Mouse (Mus musculus) adrenal gland, adult (tissue): Measurements from ENCODE around the gene Rrad.

Experiments used
- DNase-seq, 2 experiments: peaks; one replicate each; pipeline ENCODE4 v3.0.0; 2022 to 2023; ENCODE audit warnings: low spot score in 1 of 2; ENCODE audit not compliant: inconsistent age in 2 of 2

Rrad gene

DNA sequence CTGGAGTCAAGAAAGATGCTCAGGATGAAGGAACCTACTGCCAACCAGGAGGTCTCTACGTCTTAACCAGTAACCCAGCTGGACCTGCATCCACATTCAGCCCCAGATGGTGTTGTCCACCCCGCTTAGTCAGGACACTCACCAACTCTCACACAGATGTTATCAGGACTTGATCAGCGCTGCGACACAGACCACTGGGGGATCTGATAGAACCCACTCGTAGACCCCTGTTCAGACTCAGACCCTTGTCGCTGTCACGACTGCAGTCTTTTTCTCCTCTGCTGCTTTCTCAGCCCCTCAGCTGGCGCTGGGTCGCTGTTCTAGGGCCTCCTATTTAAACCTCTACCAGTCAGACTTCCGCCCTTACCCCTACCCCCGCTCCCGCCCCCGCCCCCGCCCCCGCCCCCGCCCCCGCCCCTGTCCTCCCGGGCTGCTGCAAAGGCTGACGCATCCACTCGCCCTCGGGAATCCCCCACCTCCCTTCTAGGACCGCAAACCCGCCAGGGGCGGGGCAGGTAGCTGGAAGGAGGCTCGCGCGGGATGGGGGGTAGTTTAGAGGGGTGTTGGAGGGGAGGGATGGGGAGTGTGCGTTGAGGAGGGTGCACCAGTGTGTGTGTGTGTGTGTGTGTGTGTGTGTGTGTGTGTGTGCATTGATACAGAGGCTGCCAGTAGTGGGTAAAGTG, at the start of gene Rrad:
TSS of gene Rrad (minus strand) at position 347 of the 683 bp plus-strand sequence.
- peak; percentile 76 to 77 for DNase-seq

DNA sequence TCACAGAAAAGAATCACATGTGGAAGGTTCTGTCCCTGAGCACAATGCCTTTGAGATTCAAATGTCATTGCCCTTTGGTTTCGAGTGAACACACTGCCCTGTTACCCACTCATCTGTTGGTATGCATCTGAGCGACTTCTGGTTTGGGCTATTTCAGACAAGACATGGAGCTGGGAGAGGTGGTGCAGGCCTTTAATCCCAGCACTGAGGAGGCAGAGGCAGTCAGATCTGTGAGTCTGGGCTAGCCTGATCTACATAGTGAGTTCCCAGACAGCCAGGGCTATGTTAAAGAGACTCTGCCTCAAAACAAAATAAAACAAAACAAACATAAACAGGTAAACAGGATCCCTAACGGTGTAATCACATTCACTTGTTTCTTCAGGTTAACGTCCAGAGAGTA, 24.5 kb upstream of the Rrad start:
- no peak for DNase-seq

DNA sequence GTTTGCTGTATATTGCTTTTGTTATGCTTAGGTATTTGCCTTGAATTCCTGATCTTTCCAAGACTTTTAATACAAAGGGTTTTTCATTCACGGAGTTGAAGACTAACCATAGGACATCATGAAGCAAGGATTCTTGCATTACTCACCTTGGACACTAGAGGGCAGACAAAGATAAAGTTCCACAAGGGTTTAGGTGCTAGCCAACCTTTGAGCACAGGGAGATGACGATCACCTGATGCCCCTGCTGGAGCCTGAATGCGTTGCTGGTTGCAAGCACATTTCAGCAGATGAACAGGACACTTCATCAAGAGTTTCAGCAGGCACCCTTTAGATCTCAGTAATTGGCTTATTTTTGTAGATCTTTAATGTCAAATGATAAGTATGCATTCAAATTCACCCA, 23.9 kb upstream of the Rrad start:
- peak; percentile 55 to 92 for DNase-seq

DNA sequence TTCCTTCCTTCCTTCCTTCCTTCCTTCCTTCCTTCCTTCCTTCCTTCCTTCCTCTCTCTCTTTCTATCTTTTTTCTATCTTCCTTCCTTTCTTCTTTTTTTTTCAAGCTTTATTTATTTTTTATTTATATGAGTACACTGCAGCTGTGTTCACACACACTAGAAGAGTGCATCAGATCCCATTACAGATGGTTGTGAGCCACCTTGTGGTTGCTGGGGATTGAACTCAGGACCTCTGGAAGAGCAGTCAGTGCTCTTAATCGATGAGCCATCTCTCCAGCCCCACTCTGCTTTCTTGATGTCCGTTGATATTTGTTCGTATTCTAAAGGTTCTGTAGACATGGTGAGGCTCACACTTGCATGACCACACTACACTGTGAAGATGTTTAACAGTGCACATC, 13.1 kb upstream of the Rrad start:
- DNase-seq = peak in 1 of 2 experiments; percentile 17

DNA sequence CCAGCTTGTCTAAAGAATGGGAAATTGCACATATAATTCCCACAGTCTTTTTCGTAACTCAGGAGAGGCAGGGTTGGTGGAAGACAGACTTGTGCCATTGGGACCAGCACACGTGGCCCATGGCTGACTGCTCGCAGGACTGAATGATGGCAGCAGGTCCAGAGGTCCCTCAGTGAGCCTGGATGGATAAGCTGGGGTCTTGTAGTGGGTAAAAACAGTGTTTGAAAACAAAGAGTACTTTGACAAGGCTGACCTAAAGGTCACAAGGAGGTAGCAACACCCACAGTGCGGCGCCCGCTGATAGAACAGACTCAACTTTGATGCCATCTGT, 11.2 kb upstream of the Rrad start:
- DNase-seq = no peak

DNA sequence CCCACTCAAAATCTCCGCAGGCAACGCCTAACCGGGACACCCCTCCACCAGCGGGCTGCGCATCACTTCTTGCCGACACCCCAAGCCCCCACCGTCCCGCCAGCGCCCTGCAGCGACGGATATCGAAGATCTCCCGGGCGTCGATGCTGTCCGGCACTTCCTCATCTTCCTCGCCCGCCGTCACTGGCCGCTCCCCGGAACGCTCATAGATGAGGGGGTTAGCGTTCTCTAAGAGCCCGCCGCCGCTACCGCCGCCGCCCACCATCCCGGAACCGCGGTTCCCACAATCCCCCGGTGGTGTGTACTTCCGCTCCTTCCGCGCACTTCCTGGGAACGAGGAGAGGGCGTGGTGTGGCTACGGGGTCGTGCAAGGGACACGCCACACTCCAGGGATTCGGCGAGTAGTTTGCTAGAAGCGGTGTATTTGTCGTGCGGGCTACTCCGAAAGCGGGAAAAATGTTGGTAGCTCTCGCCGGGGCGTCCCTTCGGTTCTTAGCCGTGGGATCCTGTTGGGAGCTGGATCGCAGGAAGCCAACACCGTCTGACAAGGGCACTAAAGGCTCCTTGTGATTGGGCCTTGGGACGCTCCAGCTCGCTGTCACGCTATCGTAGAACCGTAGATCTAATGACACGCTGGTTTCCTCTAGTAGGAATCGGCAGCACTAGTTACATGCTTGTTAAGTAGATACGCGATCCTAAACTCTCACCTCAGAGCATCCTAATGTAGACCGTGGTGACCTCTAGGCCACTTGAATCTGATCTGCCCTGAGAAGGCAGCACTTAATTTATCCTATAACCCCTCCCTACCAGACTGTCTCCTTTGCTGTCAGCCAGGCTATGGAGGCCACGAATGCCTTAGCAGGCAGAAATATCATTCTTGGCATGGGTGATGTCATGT, 10.5 kb upstream of the Rrad start, which contains the start of gene Ciao2b:
TSS of gene Ciao2b (minus strand) at position 540 of the 898 bp plus-strand sequence.
- DNase-seq = peak; percentile 92 to 97

DNA sequence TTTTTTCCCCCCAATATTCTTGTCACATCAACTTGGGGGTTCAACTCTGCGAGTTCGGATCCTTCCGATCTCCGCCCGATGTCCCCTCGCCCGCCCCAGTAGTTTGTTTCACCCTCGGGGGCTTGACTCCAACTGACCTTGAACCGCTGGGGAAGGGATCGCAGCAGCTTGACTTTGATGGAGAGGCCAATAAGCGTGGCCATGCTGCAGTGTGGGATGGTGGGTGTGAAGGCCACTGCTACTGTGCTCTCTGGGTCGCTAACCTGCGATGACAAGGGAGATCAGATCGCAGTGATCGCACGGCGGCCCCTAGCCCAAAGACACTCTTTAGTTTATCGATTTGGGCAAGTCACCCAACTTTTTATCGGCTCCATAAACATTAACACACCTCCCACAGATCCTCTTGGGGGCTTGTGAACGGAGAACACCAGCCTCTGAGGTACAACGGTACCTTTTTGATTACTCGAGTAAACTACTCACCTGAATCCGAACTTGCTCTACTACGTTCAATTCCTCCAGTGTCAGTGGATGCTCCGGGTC, 9.8 kb upstream of the Rrad start:
- peak in 1 of 2 experiments; percentile 33 for DNase-seq

DNA sequence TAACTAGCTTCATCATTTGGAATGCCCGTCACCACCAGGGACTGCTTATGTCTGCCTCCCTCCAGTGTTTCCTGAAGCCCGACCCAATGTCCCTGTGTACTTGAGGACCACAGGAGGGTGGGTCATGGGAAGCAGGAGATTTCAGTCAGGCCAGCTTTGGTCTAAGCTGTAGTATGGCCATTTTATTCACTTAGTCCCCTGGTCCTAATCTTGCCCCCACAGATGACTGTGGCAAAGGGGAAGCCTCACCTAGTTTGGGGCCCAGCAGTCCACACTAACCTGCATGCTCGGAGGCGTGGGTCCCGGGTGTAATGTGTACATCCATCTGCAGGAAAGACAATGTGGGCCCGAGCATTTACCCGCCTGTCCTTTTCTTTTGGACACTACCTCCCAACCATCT, 9.1 kb upstream of the Rrad start:
- peak in 1 of 2 experiments; percentile 16 for DNase-seq

DNA sequence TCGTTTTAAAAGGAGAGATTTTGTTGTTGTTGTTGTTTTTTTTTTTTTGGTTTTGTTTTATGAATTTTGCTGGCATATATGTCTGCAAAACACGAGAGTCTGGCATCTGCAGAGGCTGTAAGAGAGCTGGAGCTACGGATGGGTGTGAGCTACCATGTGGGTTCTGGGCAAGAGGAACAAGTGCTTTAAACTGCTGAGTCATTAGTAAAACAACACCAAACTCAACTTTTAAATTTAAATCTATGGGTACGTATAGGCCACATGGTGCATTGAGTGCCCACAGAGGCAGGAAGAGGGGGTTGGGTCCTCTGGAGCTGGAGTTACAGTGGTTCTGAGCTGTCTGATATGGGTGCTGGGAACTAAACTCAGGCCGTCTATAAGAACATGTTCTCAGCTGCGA, 6.9 kb upstream of the Rrad start:
- DNase-seq = no peak

DNA sequence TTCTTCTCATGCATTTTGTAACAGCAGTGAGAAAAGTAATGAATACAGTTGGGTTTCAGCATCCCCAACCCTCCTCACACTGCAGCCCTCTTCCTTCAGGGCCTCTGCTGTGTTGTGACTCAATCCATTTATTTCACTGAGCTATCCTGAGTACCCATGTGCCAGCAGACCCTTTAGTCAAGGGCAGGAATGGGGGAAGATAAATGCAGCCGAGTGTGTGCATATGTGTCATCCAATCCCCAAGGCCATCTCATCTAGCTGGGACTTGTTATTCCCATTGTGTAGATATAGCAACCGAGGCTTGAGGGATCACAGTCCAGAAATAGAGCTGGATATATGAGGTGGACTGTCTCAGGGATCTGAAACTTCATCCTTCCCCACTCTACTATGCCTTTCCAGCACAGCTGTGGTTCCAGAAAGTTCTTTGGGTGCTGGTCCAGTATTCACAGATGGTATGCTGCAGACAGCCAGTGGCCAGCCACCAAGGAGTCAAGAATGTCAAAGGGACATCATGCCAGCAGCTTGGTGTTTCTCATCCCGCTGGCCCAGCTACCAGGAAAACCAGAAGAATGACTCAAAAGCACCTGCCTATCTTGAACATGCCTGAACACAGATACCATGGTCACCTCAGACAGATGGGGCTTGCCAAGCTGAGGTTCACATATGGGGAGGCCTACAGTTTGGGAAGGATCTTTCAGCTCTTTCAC, 4.0 kb upstream of the Rrad start:
- DNase-seq = peak; percentile 56 to 58

DNA sequence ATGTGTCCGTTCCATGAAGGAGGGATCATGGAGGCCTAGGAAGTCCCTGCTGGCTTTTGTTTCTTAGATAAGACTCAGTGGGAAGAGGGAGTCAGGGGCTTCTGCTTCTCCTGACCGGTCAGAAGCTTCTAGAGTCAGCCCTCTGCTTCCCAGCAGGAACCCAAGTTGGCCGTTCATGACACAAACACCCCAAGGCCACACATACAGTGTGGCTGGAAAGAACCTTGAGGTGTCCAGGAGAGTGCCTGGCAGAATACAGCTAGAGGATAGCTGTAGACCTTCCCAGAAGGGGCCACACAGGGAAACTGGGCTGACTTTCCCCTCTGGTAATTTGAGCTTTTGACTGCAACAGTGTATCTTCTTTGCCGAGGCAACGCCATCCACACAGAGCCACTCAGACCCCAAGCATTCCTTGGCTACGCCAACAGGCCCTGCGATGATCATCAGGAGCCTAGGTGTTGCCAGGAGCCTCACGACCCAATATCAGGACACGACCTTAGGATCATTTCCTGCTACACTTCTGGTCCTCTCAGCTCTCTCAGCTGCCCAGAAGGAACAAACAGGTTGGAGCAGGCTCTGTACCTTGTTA, 2.1 kb upstream of the Rrad start:
- DNase-seq = peak; percentile 54 to 78

DNA sequence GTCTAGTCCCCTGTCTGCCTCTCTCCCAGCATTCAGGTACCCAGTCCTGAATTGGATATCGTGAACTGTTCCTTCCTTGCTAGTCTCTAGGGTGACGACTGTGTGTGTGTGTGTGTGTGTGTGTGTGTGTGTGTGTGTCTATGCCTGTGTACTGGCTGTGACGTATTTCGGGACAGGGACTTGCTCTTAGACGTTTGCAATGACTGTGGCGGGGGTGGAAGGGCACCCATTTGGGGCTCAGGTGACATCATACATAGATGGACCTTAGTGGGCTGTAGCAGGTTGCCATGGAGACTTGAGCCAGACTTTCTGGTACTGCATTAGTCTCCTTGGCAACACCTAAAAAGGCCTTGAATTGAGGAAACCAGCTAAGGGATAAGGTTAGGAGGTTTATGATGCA, 1.4 kb upstream of the Rrad start:
- DNase-seq = no peak

DNA sequence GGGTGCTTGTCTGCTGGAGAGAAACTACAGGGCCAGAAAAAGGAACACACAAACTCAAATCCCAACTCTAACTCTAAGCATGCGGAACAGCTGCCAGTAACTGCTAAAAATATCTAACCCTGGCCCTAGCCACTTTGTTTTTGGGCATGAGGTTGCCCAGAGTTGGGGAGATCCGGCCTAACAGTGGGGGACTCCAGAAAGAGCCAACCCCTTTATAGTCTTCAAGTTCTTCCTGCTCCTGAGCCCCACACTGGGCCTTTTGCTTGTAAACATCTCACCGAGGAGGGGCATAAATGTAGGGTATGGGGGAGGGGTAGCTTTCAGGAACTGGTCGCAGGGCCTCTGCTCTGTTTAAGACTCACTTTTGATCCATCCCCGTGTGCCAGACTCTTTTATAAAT, 848 bp upstream of the Rrad start:
- DNase-seq = peak in 1 of 2 experiments; percentile 45

DNA sequence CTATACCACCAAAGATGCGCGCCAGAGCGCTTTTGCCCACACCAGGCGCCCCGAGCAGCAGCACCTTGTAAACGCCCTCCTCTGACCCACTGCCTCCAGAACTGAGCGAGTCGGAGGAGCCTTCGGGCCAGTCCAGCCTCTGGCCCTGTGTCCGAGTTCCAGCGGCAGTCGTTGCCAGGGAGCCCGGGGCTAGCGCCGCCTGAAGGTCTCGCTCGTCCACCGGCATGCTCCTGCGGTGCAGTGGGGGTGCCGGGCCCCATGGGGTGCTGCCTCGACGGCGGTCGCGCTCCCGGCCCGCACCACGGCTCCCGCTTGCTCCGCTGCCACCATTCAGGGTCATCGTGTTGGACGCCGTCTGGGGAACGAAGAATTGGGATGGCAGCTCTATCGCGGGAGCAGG, 553 bp downstream of the Rrad start:
- DNase-seq = peak in 1 of 2 experiments; percentile 45

DNA sequence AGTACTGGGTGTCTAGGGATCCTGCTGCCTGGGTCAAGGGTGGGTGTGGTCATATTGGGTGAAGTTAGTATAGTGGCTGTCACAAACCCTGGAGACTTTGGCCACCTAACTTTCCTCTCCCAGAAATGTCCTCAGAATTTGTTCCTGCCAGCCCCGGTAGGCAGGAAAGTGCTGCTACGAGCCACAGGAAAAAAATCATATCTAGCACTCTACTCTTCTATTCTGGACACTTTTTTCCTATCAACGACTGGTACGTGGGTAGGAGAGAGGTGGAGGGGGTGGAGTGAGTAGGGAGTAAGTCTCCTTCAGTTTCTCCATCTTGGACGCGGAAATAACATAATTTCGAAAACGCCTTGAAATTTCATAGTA, 1.0 kb downstream of the Rrad start:
- no peak for DNase-seq

DNA sequence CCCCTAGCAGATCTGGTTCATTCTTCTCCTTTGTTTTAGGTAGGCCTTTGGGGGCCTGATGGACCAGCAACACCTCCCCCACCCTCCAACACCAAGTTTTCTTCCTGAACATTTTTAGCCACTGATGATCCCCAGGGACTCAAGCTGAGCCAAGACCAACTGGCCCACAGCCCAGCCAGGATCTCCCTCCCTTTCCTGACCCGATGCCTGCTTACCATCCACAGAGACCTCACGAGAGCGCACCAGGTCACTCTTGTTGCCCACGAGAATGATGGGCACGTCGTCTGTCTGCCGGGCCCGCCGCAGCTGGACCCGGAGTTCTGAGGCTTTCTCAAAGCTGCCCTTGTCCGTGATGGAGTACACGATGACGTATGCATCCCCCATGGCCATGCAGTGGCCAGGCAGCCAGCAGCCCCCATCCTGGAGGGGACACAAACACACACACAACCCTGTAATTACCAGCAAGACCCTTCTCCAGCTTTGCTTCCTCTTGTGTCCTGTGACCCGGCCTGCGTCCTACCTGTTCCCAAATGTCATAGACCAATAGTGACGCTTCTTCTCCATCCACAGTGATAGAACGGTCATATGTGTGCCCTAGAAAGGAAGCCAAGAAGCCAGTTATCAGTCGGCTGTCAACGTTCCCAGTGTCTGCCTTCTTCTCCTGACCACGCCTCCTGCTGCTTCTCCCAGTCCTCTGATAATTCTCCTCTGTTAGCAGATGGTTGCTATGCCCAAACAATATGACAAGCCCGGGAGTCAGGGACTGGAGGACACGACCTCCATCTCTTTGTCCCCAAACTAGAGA, 1.6 kb downstream of the Rrad start:
- peak; percentile 52 to 80 for DNase-seq

DNA sequence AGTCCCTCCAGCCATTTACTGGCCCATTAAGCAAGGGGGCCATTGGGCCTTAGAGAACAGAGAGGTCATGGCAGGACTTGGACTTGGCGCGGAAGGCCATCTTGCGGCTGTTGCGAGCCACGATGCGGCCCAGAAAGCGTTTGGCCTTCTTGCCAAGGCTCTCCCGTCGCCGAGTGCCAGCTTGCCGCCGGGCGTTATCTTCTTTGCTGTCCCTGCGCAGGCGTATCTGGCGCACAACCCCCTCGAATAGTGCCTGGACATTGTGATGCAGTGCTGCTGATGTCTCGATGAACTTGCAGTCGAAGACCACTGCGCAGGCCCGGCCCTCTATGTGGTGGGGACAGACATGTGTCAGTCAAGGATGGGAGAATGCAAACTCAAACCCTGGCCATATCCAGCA, 2.7 kb downstream of the Rrad start:
- DNase-seq = no peak

DNA sequence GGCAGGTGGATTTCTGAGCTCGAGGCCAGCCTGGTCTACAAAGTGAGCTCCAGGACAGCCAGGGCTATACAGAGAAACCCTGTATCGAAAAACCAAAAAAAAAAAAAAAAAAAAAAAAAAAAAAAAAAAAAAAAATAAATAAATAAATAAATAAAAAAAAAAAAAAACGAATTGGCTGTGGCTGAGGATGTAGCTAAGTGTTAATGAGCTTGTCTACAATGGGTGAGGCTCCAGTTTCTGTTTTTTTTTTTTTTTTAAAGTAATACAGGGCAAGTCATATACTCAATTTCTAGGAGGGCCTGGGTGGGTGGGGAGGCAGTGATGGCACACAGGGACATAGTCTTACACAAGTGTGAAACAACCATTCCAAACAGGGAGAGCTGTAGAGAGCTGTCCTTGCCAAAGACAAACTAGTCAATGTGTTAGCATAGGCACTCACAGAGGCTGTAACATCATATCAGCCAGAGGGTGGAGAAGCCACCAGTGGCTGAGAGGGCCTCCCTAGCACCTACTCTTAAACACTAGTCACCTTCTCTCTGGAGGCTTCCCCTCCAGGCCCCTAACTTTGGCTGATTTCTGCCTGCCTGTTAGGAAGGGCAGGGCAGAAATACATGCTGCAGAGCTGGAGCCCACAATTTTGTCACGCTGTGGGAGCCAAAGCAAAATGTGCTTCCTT, 3.9 kb downstream of the Rrad start:
- no peak for DNase-seq

DNA sequence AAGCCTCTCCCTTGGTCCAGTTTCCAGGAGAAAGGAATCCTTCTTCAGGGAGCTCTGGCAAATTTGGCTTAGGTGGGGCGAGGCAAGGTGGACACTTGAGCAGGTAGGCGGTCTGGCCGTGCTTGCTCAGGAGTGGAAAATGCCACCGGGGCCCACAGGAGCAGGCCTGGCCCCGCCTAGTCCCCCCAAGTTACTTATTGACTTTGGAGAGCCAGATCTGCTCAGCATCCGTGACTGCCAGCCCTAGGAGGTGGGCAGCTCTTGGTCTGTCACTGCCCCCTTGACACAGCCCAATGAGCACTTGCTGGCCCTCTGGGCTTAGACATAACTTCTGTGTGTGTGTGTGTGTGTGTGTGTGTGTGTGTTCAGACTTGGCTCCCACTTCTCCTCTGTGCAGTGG, 7.0 kb downstream of the Rrad start, which contains the start of gene Cdh16:
TSS of gene Cdh16 (minus strand) at position 236 of the 400 bp plus-strand sequence.
- no peak for DNase-seq

DNA sequence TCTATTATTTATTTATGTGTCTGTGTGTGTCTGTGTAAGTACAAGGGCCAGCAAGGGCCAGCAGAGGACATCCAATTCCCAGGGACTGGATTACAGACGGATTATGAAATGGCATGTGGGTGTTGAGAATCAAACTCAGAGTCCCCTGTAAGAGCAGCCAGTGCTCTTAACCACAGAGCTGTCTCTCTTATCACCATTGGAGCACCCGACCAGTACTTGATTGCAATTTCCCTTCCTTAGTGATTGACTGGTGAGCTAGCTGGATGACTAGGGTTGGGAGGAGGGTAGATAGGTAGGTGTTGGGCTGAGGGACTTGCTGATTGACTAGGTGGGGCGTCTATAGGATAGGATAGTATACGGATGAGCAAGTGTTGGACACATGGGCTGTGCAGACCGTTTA, 10.4 kb downstream of the Rrad start:
- no peak for DNase-seq
